Mouse (Mus musculus) CH12.LX (cell line): ENCODE measurements around the gene C1ql4. TPM values are rescaled to one million over a fixed set of nuclear protein-coding genes. Genes with fewer than 3 reads are reported as not detected.
A peak's percentile ranks its signal among the peaks of the same experiment; 100 is the strongest.

Experiments used
- DNase-seq: peaks from one replicate; pipeline ENCODE4 v3.0.0-alpha.2; 2013; ENCODE audit errors: extremely low read depth
- H3K27ac ChIP-seq: 2 replicates; pipeline ENCODE4 v1.5.1; 2012; ENCODE audit warnings: low read depth, mild to moderate bottlenecking, control low read depth, moderate library complexity; ENCODE audit not compliant: insufficient read depth
- H3K27me3 ChIP-seq: replicated peaks from 2 replicates; pipeline ENCODE3; 2012; ENCODE audit warnings: inconsistent platforms
- H3K36me3 ChIP-seq, 2 experiments: replicated peaks in 1 of 2; 2 replicates each; pipeline versions ENCODE3 to v1.6.1; 2012; ENCODE audit warnings: inconsistent platforms in 1 of 2, low read length in 1 of 2, mild to moderate bottlenecking in 1 of 2, mixed read lengths in 1 of 2, moderate library complexity in 1 of 2; ENCODE audit not compliant: control insufficient read depth in 1 of 2, insufficient read depth in 1 of 2
- H3K4me1 ChIP-seq, 2 experiments: 2 replicates each; pipeline ENCODE4 v1.6.1; 2012; ENCODE audit warnings: inconsistent platforms in 1 of 2, moderate library complexity in 1 of 2; ENCODE audit not compliant: insufficient read depth in 2 of 2, control insufficient read depth in 1 of 2
- H3K4me2 ChIP-seq: 2 replicates; pipeline ENCODE4 v1.6.1; 2012; ENCODE audit warnings: low read depth, mild to moderate bottlenecking, control low read depth; ENCODE audit not compliant: poor library complexity, insufficient read depth, severe bottlenecking
- H3K4me3 ChIP-seq, 3 experiments: fragments of 150-350 bp in 1 of 3; sonication (generic) in 1 of 3; replicated peaks in 1 of 3; 2 replicates each; pipeline versions ENCODE3 to v1.5.1; 2011 to 2012; ENCODE audit warnings: low read depth in 2 of 3, low read length in 2 of 3, mild to moderate bottlenecking in 2 of 3, moderate library complexity in 2 of 3, control low read depth in 1 of 3, improper control_type of control experiment in 1 of 3, inconsistent platforms in 1 of 3, mixed read lengths in 1 of 3; ENCODE audit not compliant: poor library complexity in 1 of 3
- H3K79me2 ChIP-seq: replicated peaks from 2 replicates; pipeline ENCODE4 v1.6.1; 2012; ENCODE audit warnings: mild to moderate bottlenecking, moderate library complexity; ENCODE audit not compliant: control insufficient read depth, poor library complexity, insufficient read depth, severe bottlenecking; ENCODE audit errors: extremely low read depth
- H3K9ac ChIP-seq: 2 replicates; pipeline ENCODE4 v1.6.1; 2012; ENCODE audit warnings: low read depth, mild to moderate bottlenecking, control low read depth, moderate library complexity; ENCODE audit not compliant: insufficient read depth
- H3K9me3 ChIP-seq: replicated peaks from 2 replicates; pipeline ENCODE3; 2012; ENCODE audit warnings: low read length, inconsistent platforms, mixed read lengths
- BHLHE40 ChIP-seq: IDR thresholded peaks from 2 replicates; pipeline ENCODE4 v1.6.1; 2011; ENCODE audit warnings: mild to moderate bottlenecking, low read depth, low read length, improper control_type of control experiment
- CHD1 ChIP-seq: IDR thresholded peaks from 2 replicates; pipeline ENCODE4 v1.6.1; 2012; ENCODE audit warnings: low read depth, low read length, improper control_type of control experiment, inconsistent platforms
- CHD2 ChIP-seq: IDR thresholded peaks from 2 replicates; pipeline ENCODE4 v1.6.1; 2011; ENCODE audit warnings: low read length, improper control_type of control experiment
- CTCF ChIP-seq, 2 experiments: IDR thresholded peaks in 1 of 2; conservative IDR thresholded peaks in 1 of 2; 2 replicates each; pipeline ENCODE4 v1.5.1; 2011 to 2012; ENCODE audit warnings: low read depth in 2 of 2, low read length in 2 of 2, improper control_type of control experiment in 1 of 2, inconsistent platforms in 1 of 2, mild to moderate bottlenecking in 1 of 2, moderate library complexity in 1 of 2
- E2F4 ChIP-seq: IDR thresholded peaks from 2 replicates; pipeline ENCODE4 v1.6.1; 2011; ENCODE audit warnings: low read depth, low read length, improper control_type of control experiment; ENCODE audit not compliant: insufficient replicate concordance
- ETS1 ChIP-seq: conservative IDR thresholded peaks from 2 replicates; pipeline ENCODE4 v1.6.1; 2012; ENCODE audit warnings: low read depth, mild to moderate bottlenecking, inconsistent platforms, low read length, improper control_type of control experiment, moderate library complexity
- GABPA ChIP-seq: IDR thresholded peaks from 2 replicates; pipeline ENCODE4 v1.6.1; 2012; ENCODE audit warnings: low read depth, low read length, improper control_type of control experiment, inconsistent platforms; ENCODE audit not compliant: insufficient replicate concordance
- IRF4 ChIP-seq: IDR thresholded peaks from 2 replicates; pipeline ENCODE4 v1.6.1; 2014; ENCODE audit warnings: low read depth, mild to moderate bottlenecking, inconsistent platforms, low read length, improper control_type of control experiment
- MAX ChIP-seq: IDR thresholded peaks from 2 replicates; pipeline ENCODE4 v1.6.1; 2011; ENCODE audit warnings: low read length, improper control_type of control experiment
- MYC ChIP-seq: IDR thresholded peaks from 2 replicates; pipeline ENCODE4 v1.6.1; 2011; ENCODE audit warnings: low read depth, mild to moderate bottlenecking, improper control_type of control experiment, low read length
- PAX5 ChIP-seq: IDR thresholded peaks from 2 replicates; pipeline ENCODE4 v1.6.1; 2012; ENCODE audit warnings: low read length, inconsistent platforms, mixed read lengths
- POLR2A ChIP-seq: IDR thresholded peaks from 2 replicates; pipeline ENCODE4 v1.6.1; 2011; ENCODE audit warnings: low read depth, mild to moderate bottlenecking, improper control_type of control experiment, low read length
- RAD21 ChIP-seq: IDR thresholded peaks from 2 replicates; pipeline ENCODE4 v1.6.1; 2011; ENCODE audit warnings: low read depth, mild to moderate bottlenecking, low read length, improper control_type of control experiment, moderate library complexity
- RCOR1 ChIP-seq: conservative IDR thresholded peaks from 2 replicates; pipeline ENCODE4 v1.6.1; 2012; ENCODE audit warnings: low read depth, mild to moderate bottlenecking, inconsistent platforms, low read length, improper control_type of control experiment
- SMC3 ChIP-seq: IDR thresholded peaks from 2 replicates; pipeline ENCODE4 v1.6.1; 2011; ENCODE audit warnings: low read depth, low read length, improper control_type of control experiment
- TCF12 ChIP-seq: IDR thresholded peaks from 2 replicates; pipeline ENCODE4 v1.6.1; 2014; ENCODE audit warnings: low read depth, mild to moderate bottlenecking, inconsistent platforms, low read length, improper control_type of control experiment
- USF1 ChIP-seq: IDR thresholded peaks from 2 replicates; pipeline ENCODE4 v1.6.1; 2014; ENCODE audit warnings: low read depth, mild to moderate bottlenecking, inconsistent platforms, low read length, improper control_type of control experiment
- ZKSCAN1 ChIP-seq: IDR thresholded peaks from 2 replicates; pipeline ENCODE4 v1.6.1; 2012; ENCODE audit warnings: low read depth, inconsistent platforms, low read length, improper control_type of control experiment, borderline replicate concordance
- ZNF384 ChIP-seq: IDR thresholded peaks from 2 replicates; pipeline ENCODE4 v1.6.1; 2012; ENCODE audit warnings: low read depth, low read length, improper control_type of control experiment, inconsistent platforms
- dilution Hi-C: fragments of 300-500 bp; cut with MboI; formaldehyde crosslinking; loops from 2 replicates; pipeline ENCODE4 v1.14.3; 2020; ENCODE audit warnings: low sequenced_read_pairs; ENCODE audit not compliant: extremely low pct_unique_long_range_greater_than_20kb, extremely low pct_ligation_motif_present
- in situ Hi-C: fragments of 300-500 bp; cut with MboI; formaldehyde crosslinking; loops from 3 replicates; pipeline ENCODE4 v1.14.3; 2019; ENCODE audit warnings: low sequenced_read_pairs, low pct_ligation_motif_present, low pct_unique_long_range_greater_than_20kb, mixed read lengths
- polyA plus RNA-seq: library from polyadenylated mRNA; unstranded; fragments of >175 nt; gene quantifications from 2 replicates; pipeline ENCODE4 v1.2.1, GENCODE M21; 2012; ENCODE audit warnings: low read depth; ENCODE audit not compliant: insufficient read length
- total RNA-seq, 2 experiments: library from RNA; depleted of rRNA; stranded (reverse); fragments of 300-350 nt in 1 of 2; fragments of >200 nt in 1 of 2; gene quantifications; 2 replicates each; pipeline ENCODE4 v1.2.3; 2012 to 2014

The C1ql4 gene
- total and polyA plus RNA-seq, 3 experiments: not detected

DNA sequence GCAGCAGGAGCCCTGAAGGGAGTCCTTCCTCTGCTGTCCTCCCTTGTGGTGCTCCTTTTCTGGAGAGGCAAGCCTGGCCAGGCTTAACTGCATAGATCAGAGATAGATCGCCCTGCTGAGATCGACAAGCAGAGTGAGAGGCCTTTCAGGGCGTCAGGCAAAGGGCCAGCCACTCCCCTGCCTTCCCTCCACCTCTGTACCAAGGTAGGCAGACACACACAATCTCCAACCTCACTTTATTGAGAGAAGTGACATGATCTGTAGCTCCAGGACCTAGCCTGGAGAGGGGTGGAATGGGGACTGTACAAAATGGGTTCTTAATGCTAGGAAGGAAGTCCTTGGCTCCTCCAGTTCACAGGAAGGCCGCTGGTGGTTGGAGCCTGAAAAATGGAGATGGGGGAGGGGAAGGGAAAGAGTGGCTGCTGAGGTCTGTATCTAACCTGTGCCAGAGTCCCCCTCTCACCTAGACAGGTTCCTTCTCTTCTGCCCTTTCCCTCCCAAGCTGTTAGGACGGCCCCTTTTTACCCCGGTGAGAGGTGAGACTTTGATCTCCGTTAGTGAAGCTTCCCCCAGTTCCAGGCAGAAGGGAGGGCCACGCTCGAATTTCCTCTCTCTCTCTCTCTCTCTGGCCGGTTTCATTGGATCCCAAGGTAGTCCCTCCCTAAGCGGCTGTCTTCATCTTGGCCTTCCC is 3.6 kb downstream of the C1ql4 start:
- H3K9me3 ChIP-seq: peaks cover 11% of the 10 kb centered on the region
- peaks cover 32 to 69% of the 10 kb centered on the region in 2 experiments for H3K36me3 ChIP-seq
- in situ Hi-C loops (no loop called here), dilution Hi-C loops (no loop called here)
- H3K27ac ChIP-seq: no peak overlapping the region
- DNase-seq: no peak
- H3K9ac ChIP-seq: no peak overlapping the region
- no peak overlapping the region for H3K4me3 ChIP-seq
- H3K4me2 ChIP-seq: no peak overlapping the region
- H3K4me1 ChIP-seq: peaks cover 0 to 3% of the 10 kb centered on the region in 2 experiments; a peak in 1 of 4 replicates
- no peak for TF ChIP-seq TCF12
- TF ChIP-seq PAX5: no peak
- TF ChIP-seq ZNF384: no peak
- TF ChIP-seq GABPA: no peak
- TF ChIP-seq MAX: no peak
- TF ChIP-seq SMC3: no peak
- no peak for TF ChIP-seq POLR2A
- TF ChIP-seq RCOR1: no peak
- TF ChIP-seq E2F4: no peak
- TF ChIP-seq CHD1: no peak
- no peak for TF ChIP-seq USF1
- TF ChIP-seq ZKSCAN1: no peak
- TF ChIP-seq ETS1: no peak
- TF ChIP-seq BHLHE40: no peak
- H3K27me3 ChIP-seq: no peaks in the 10 kb centered on the region
- no peaks in the 10 kb centered on the region for H3K79me2 ChIP-seq

DNA sequence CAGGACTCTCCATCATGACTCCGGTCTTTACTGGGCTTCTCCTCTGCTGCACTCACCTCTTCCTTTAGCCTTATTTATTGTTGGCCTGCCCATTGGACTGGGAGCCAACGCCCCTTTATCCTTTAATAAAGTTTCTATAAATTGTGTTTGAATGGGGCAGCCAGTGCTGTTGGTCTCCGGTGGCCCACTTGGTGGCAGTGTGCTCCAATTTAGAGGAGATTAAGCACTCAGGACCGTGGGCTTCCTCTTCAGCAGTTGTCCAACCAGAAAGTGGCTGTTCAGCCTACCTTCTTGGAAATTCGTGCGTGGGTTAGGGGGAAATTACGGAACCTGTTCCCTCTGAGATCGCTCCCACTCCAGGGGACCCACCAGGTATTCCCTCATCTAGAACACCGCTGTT is 4.4 kb downstream of the C1ql4 start:
- Histone ChIP-seq H3K79me2 (no peaks in the 10 kb centered on the region), H3K36me3 (peaks cover 39 to 76% of the 10 kb centered on the region in 2 experiments), H3K4me2 (no peak overlapping the region), H3K4me1 (peaks cover 0 to 10% of the 10 kb centered on the region in 2 experiments; a peak in 3 of 4 replicates), H3K9me3 (peaks cover 11% of the 10 kb centered on the region), H3K4me3 (no peak overlapping the region), H3K9ac (no peak overlapping the region), H3K27ac (no peak overlapping the region), H3K27me3 (no peaks in the 10 kb centered on the region)
- dilution Hi-C loops (no loop called here), in situ Hi-C loops (no loop called here)
- no peak for TF ChIP-seq MYC
- no peak for TF ChIP-seq CHD2
- TF ChIP-seq SMC3: peak; percentile 55
- TF ChIP-seq RAD21: peak; percentile 65
- TF ChIP-seq IRF4: no peak
- peak in 1 of 2 experiments; percentile 73; a peak in 2 of 4 replicates for TF ChIP-seq CTCF (conservative IDR thresholded peaks at IDR 0.05 in 1 of 2, IDR thresholded peaks at IDR 0.05 in 1 of 2; ENCODE audit: low read depth in 2 of 2, low read length in 2 of 2)
- DNase-seq: no peak
